ENCODE assay signal across 25 mouse cellular contexts in the genomic region with DNA sequence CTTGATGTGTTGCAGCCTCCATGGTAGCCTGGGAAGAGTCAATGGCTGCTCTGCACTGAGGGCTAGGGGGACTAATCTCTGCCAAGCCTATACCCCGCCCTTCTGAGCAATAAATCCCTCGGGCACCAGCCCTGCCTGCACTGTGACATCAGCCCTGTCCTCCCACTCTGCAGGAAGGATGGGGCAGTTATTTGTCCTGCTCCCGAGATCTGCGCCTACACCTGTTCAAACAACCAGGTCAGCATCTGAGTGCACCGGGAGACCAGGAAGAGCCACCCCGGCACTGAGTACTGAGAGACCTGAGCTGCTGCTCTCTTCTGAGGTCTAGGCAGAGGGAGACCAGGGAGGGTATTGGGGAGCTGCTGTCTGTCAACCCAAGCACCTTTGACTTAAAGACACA. TPM values are rescaled to one million over a fixed set of nuclear protein-coding genes. Genes with fewer than 3 reads are reported as not detected.
DNase-seq lines count a peak whose midpoint lies in the region; ATAC-seq and TF ChIP-seq lines count a peak whose summit lies in the region.
"Had no signal": no experiment of that assay in that cellular context is flagged by ENCODE, and none has a peak within 500 bp of the region (broad histone marks: within the 10 kb centered on the region; RNA-seq: fewer than 3 reads in every experiment).

No protein-coding gene starts in this region.

- no peak for TF ChIP-seq CTCF in small intestine, adult 2 months (IDR thresholded peaks at IDR 0.05; ENCODE audit: extremely low read depth, insufficient read length, insufficient replicate concordance, low read depth, low read length)

- no peaks in the 10 kb centered on the region for H3K9me3 ChIP-seq in liver, embryonic 13.5 days (replicated peaks)
- H3K9me3 ChIP-seq in liver, embryonic 12.5 days (replicated peaks) = no peaks in the 10 kb centered on the region
- no peaks in the 10 kb centered on the region for H3K9me3 ChIP-seq in intestine, embryonic 16.5 days (ENCODE audit: control insufficient read depth, low read length)
- no peaks in the 10 kb centered on the region for H3K9me3 ChIP-seq in kidney, embryonic 16.5 days (ENCODE audit: low read length)
- H3K9me3 ChIP-seq: embryonic facial prominence, embryonic 13.5 days; forebrain, embryonic 10.5 days; heart, embryonic 13.5 days; midbrain, embryonic 12.5 days had no signal

- peak; percentile 16; the same call in 1 of the 2 replicates for TF ChIP-seq POLR2A in small intestine, adult 2 months (IDR thresholded peaks at IDR 0.05; ENCODE audit: low read depth, low read length)

- no peak for ATAC-seq in liver, embryonic 13.5 days (ENCODE audit: low read depth)
- ATAC-seq in liver, embryonic 12.5 days = no peak
- ATAC-seq in intestine, embryonic 16.5 days = peak; percentile 31
- ATAC-seq in kidney, embryonic 16.5 days (ENCODE audit: low FRiP score, low TSS enrichment) = no peak
- ATAC-seq in cerebellum, adult (ENCODE audit: insufficient number of reproducible peaks, low FRiP score, low TSS enrichment) = no peak
- ATAC-seq: forebrain, embryonic 16.5 days; hindbrain, embryonic 16.5 days; liver, postnatal 0 days had no signal

- H3K36me3 ChIP-seq in liver, embryonic 13.5 days = peaks cover 37% of the 10 kb centered on the region
- peaks cover 42% of the 10 kb centered on the region for H3K36me3 ChIP-seq in liver, embryonic 12.5 days
- H3K36me3 ChIP-seq in intestine, embryonic 16.5 days (ENCODE audit: control insufficient read depth, insufficient read depth, low read length) = 0 out of 2 replicates have a peak, but pooled peaks cover 7% of the 10 kb centered on the region
- H3K36me3 ChIP-seq in small intestine, adult 2 months (ENCODE audit: control insufficient read depth, insufficient read depth, low read length) = peaks cover 20% of the 10 kb centered on the region
- peaks cover 11% of the 10 kb centered on the region; the same call in 1 of the 2 replicates for H3K36me3 ChIP-seq in kidney, embryonic 16.5 days (ENCODE audit: insufficient read depth, low read length)

- H3K27ac ChIP-seq in liver, embryonic 13.5 days = 0 out of 2 replicates have a peak overlapping the region, but pooled peaks have one; percentile 13
- no peak overlapping the region for H3K27ac ChIP-seq in liver, embryonic 12.5 days
- no peak overlapping the region for H3K27ac ChIP-seq in intestine, embryonic 16.5 days (ENCODE audit: low read length)
- H3K27ac ChIP-seq in small intestine, adult 2 months (ENCODE audit: insufficient read depth, low read depth, low read length) = peak overlapping the region; percentile 84
- H3K27ac ChIP-seq in kidney, embryonic 16.5 days (ENCODE audit: low read length) = no peak overlapping the region
- H3K27ac ChIP-seq: embryonic facial prominence, embryonic 13.5 days; forebrain, embryonic 10.5 days; heart, embryonic 13.5 days; left cerebral cortex, adult 2 months; midbrain, embryonic 12.5 days had no signal

- WGBS in liver, embryonic 13.5 days (ENCODE audit: insufficient replicate concordance) = 67% methylated on average over 6 of the region's 6 CpGs
- WGBS in liver, embryonic 12.5 days (ENCODE audit: insufficient replicate concordance) = 73% methylated on average over 6 of the region's 6 CpGs
- 56% methylated on average over 6 of the region's 6 CpGs for WGBS in intestine, embryonic 16.5 days
- 29% methylated on average over 6 of the region's 6 CpGs for WGBS in small intestine, adult 2 months
- 39% methylated on average over 6 of the region's 6 CpGs for WGBS in kidney, embryonic 16.5 days

- H3K4me3 ChIP-seq in liver, embryonic 13.5 days (replicated peaks) = no peak overlapping the region
- no peak overlapping the region for H3K4me3 ChIP-seq in liver, embryonic 12.5 days
- no peak overlapping the region for H3K4me3 ChIP-seq in intestine, embryonic 16.5 days (ENCODE audit: low read length)
- H3K4me3 ChIP-seq in small intestine, adult 2 months (ENCODE audit: low read depth, low read length) = peak overlapping the region; percentile 38
- H3K4me3 ChIP-seq in kidney, embryonic 16.5 days (ENCODE audit: low read length) = no peak overlapping the region
- H3K4me3 ChIP-seq: embryonic facial prominence, embryonic 13.5 days; forebrain, embryonic 10.5 days; heart, embryonic 13.5 days; left cerebral cortex, adult 2 months; midbrain, embryonic 12.5 days had no signal

- DNase-seq in liver, embryonic 13.5 days = no peak
- peak; percentile 51 for DNase-seq in MN1 (ENCODE audit: low spot score)
- DNase-seq: adrenal gland, postnatal 14 days; cerebellum, adult 11-12 months; cerebellum, postnatal 10 days; gastrocnemius, postnatal 10 days; heart, postnatal 10 days; kidney, adult 11 months; kidney, postnatal 25 days; liver, postnatal 0 days; lung, postnatal 36 days; thymus, adult 18-20 months; thymus, postnatal 36 days had no signal

- no peak overlapping the region for H3K9ac ChIP-seq in liver, embryonic 13.5 days
- H3K9ac ChIP-seq in liver, embryonic 12.5 days = no peak overlapping the region
- 0 out of 2 replicates have a peak overlapping the region, but pooled peaks have one; percentile 5 for H3K9ac ChIP-seq in intestine, embryonic 16.5 days (ENCODE audit: low read depth, low read length)
- H3K9ac ChIP-seq in kidney, embryonic 16.5 days (replicated peaks; ENCODE audit: low read length) = no peak overlapping the region
- H3K9ac ChIP-seq: heart, embryonic 13.5 days; liver, postnatal 0 days; midbrain, embryonic 12.5 days had no signal

- no peak overlapping the region for H3K4me2 ChIP-seq in liver, embryonic 13.5 days
- H3K4me2 ChIP-seq in liver, embryonic 12.5 days = no peak overlapping the region
- no peak overlapping the region for H3K4me2 ChIP-seq in intestine, embryonic 16.5 days (ENCODE audit: low read depth, low read length)
- no peak overlapping the region for H3K4me2 ChIP-seq in kidney, embryonic 16.5 days (replicated peaks; ENCODE audit: low read depth, low read length)
- H3K4me2 ChIP-seq: embryonic facial prominence, embryonic 13.5 days; heart, embryonic 13.5 days; midbrain, embryonic 12.5 days had no signal

- no peaks in the 10 kb centered on the region for H3K27me3 ChIP-seq in liver, embryonic 13.5 days
- H3K27me3 ChIP-seq in liver, embryonic 12.5 days (replicated peaks) = no peaks in the 10 kb centered on the region
- no peaks in the 10 kb centered on the region for H3K27me3 ChIP-seq in intestine, embryonic 16.5 days (replicated peaks; ENCODE audit: control insufficient read depth, insufficient read depth, low read length)
- H3K27me3 ChIP-seq in small intestine, adult 2 months (ENCODE audit: control insufficient read depth, insufficient read depth, low read length) = no peaks in the 10 kb centered on the region
- no peaks in the 10 kb centered on the region for H3K27me3 ChIP-seq in kidney, embryonic 16.5 days (ENCODE audit: insufficient read depth, low read length)
- H3K27me3 ChIP-seq: embryonic facial prominence, embryonic 13.5 days; heart, embryonic 13.5 days; midbrain, embryonic 12.5 days had no signal

- peaks cover 57% of the 10 kb centered on the region for H3K4me1 ChIP-seq in liver, embryonic 13.5 days (replicated peaks)
- peaks cover 51% of the 10 kb centered on the region for H3K4me1 ChIP-seq in liver, embryonic 12.5 days
- peaks cover 17% of the 10 kb centered on the region for H3K4me1 ChIP-seq in intestine, embryonic 16.5 days (ENCODE audit: control insufficient read depth, insufficient read depth, low read length)
- peaks cover 37% of the 10 kb centered on the region for H3K4me1 ChIP-seq in small intestine, adult 2 months (ENCODE audit: control insufficient read depth, insufficient read depth, insufficient read length, low read length)
- peaks cover 15% of the 10 kb centered on the region for H3K4me1 ChIP-seq in kidney, embryonic 16.5 days (ENCODE audit: insufficient read depth, low read length)

RNA-seq across cellular contexts. Expression of gene Guk1, which starts 4.3 kb away (rescaled TPM):
- 71.2 and 76.4 TPM in 2 replicates for polyA plus RNA-seq in liver, embryonic 13.5 days (2015; fragmentation: Nextera tagmentation; extraction: Ambion mirVana)
- 73.7 and 81.3 TPM in 2 replicates for polyA plus RNA-seq in liver, embryonic 12.5 days (2016; fragmentation: Nextera tagmentation; extraction: Ambion mirVana)
- polyA plus RNA-seq in intestine, embryonic 16.5 days (2015; fragmentation: Nextera tagmentation; extraction: Ambion mirVana) = 114 and 115 TPM in 2 replicates
- polyA plus RNA-seq in small intestine, adult 2 months (2012; rRNA removed) = 284 and 285 TPM in 2 replicates
- polyA plus RNA-seq in kidney, embryonic 16.5 days (2015; fragmentation: Nextera tagmentation; extraction: Ambion mirVana) = 134 and 141 TPM in 2 replicates

RNA-seq across cellular contexts. Expression of gene Gjc2, which starts 4.7 kb away (rescaled TPM):
- 0.05 and 0.07 TPM in 2 replicates for polyA plus RNA-seq in liver, embryonic 13.5 days (2015; fragmentation: Nextera tagmentation; extraction: Ambion mirVana)
- 0.10 and 0.14 TPM in 2 replicates for polyA plus RNA-seq in liver, embryonic 12.5 days (2016; fragmentation: Nextera tagmentation; extraction: Ambion mirVana)
- polyA plus RNA-seq in intestine, embryonic 16.5 days (2015; fragmentation: Nextera tagmentation; extraction: Ambion mirVana) = 0.81 and 1.4 TPM in 2 replicates
- 4.6 TPM in 2 replicates for polyA plus RNA-seq in small intestine, adult 2 months (2012; rRNA removed)
- 0.36 and 0.67 TPM in 2 replicates for polyA plus RNA-seq in kidney, embryonic 16.5 days (2015; fragmentation: Nextera tagmentation; extraction: Ambion mirVana)
- polyA plus RNA-seq: forebrain, embryonic 10.5 days had no signal

RNA-seq across cellular contexts. Expression of gene Mrpl55, which starts 14.6 kb away (rescaled TPM):
- polyA plus RNA-seq in liver, embryonic 13.5 days (2015; fragmentation: Nextera tagmentation; extraction: Ambion mirVana) = 69.6 and 75.8 TPM in 2 replicates
- 78.3 and 82.8 TPM in 2 replicates for polyA plus RNA-seq in liver, embryonic 12.5 days (2016; fragmentation: Nextera tagmentation; extraction: Ambion mirVana)
- 101 and 104 TPM in 2 replicates for polyA plus RNA-seq in intestine, embryonic 16.5 days (2015; fragmentation: Nextera tagmentation; extraction: Ambion mirVana)
- 32.5 and 36.0 TPM in 2 replicates for polyA plus RNA-seq in small intestine, adult 2 months (2012; rRNA removed)
- polyA plus RNA-seq in kidney, embryonic 16.5 days (2015; fragmentation: Nextera tagmentation; extraction: Ambion mirVana) = 103 and 104 TPM in 2 replicates

RNA-seq across cellular contexts. Expression of gene 2310033P09Rik, which starts 20.4 kb away (rescaled TPM):
- 26.2 and 26.8 TPM in 2 replicates for polyA plus RNA-seq in liver, embryonic 13.5 days (2015; fragmentation: Nextera tagmentation; extraction: Ambion mirVana)
- 25.1 and 26.6 TPM in 2 replicates for polyA plus RNA-seq in liver, embryonic 12.5 days (2016; fragmentation: Nextera tagmentation; extraction: Ambion mirVana)
- 32.7 and 33.1 TPM in 2 replicates for polyA plus RNA-seq in intestine, embryonic 16.5 days (2015; fragmentation: Nextera tagmentation; extraction: Ambion mirVana)
- 7.6 and 16.0 TPM in 2 replicates for polyA plus RNA-seq in small intestine, adult 2 months (2012; rRNA removed)
- polyA plus RNA-seq in kidney, embryonic 16.5 days (2015; fragmentation: Nextera tagmentation; extraction: Ambion mirVana) = 33.6 and 34.7 TPM in 2 replicates

RNA-seq across cellular contexts. Expression of gene Iba57, which starts 24.2 kb away (rescaled TPM):
- polyA plus RNA-seq in liver, embryonic 13.5 days (2015; fragmentation: Nextera tagmentation; extraction: Ambion mirVana) = 12.6 and 13.9 TPM in 2 replicates
- polyA plus RNA-seq in liver, embryonic 12.5 days (2016; fragmentation: Nextera tagmentation; extraction: Ambion mirVana) = 14.2 and 14.5 TPM in 2 replicates
- 7.4 and 7.7 TPM in 2 replicates for polyA plus RNA-seq in intestine, embryonic 16.5 days (2015; fragmentation: Nextera tagmentation; extraction: Ambion mirVana)
- 4.9 and 8.0 TPM in 2 replicates for polyA plus RNA-seq in small intestine, adult 2 months (2012; rRNA removed)
- polyA plus RNA-seq in kidney, embryonic 16.5 days (2015; fragmentation: Nextera tagmentation; extraction: Ambion mirVana) = 6.9 and 8.5 TPM in 2 replicates

Comparison
In these comparisons a context has a peak if more than half of its experiments do, and no peak if none do; other contexts are left out.
1. H3K27ac ChIP-seq: peak in liver, embryonic 13.5 days (single experiment) and small intestine, adult 2 months (single experiment); none in liver, embryonic 12.5 days (single experiment), intestine, embryonic 16.5 days (single experiment) and kidney, embryonic 16.5 days (single experiment).